Mouse (Mus musculus) erythroblast, embryonic 14.5 days (primary cell): ENCODE measurements at regions not wholly inside any gene's neighbourhood (a gene's known extent, or its start where the extent isn't known, plus 50 kb on each side); places are given as distances from the start of the nearest gene placed in this dataset.

Experiments
- H3K27me3 ChIP-seq: 2 replicates; pipeline ENCODE4 v1.6.1; 2012; ENCODE audit warnings: inconsistent platforms; ENCODE audit not compliant: control insufficient read depth
- H3K36me3 ChIP-seq: 2 replicates; pipeline ENCODE4 v1.6.1; 2012; ENCODE audit warnings: mild to moderate bottlenecking, inconsistent platforms; ENCODE audit not compliant: control insufficient read depth
- H3K4me1 ChIP-seq: 2 replicates; pipeline ENCODE4 v1.6.1; 2012; ENCODE audit warnings: inconsistent platforms; ENCODE audit not compliant: control insufficient read depth
- H3K4me3 ChIP-seq: replicated peaks from 2 replicates; pipeline ENCODE3; 2012; ENCODE audit warnings: moderate library complexity, mild to moderate bottlenecking, inconsistent platforms
- H3K9me3 ChIP-seq: 2 replicates; pipeline ENCODE4 v1.6.1; 2012; ENCODE audit warnings: low read length, inconsistent platforms, mixed read lengths; ENCODE audit not compliant: control insufficient read depth
- GATA1 ChIP-seq: IDR thresholded peaks from 2 replicates; pipeline ENCODE4 v1.6.1; 2012; ENCODE audit warnings: low read length, inconsistent platforms, mixed read lengths
- TAL1 ChIP-seq: IDR thresholded peaks from 3 replicates; pipeline ENCODE4 v1.6.1; 2012; ENCODE audit warnings: low read length, inconsistent platforms, mixed read lengths

- TF ChIP-seq TAL1 (no peak), GATA1 (no peak)
Observed at GRCm38 (mm10) chr4:98282275-98282674, 100.8 kb downstream of the Tm2d1 start.

GRCm38 (mm10) chr4:98258336-98258735 lies 124.8 kb downstream of the Tm2d1 start:
- Histone ChIP-seq H3K4me3 (no peak overlapping the region), H3K27me3 (no peaks in the 10 kb centered on the region), H3K9me3 (no peaks in the 10 kb centered on the region), H3K36me3 (no peaks in the 10 kb centered on the region), H3K4me1 (no peaks in the 10 kb centered on the region)
- TF ChIP-seq TAL1 (no peak), GATA1 (no peak)

More at GRCm38 (mm10) chr4:98282275-98282674, 100.8 kb downstream of the Tm2d1 start:
- peaks cover 5% of the 10 kb centered on the region; the same call in 1 of the 2 replicates for H3K9me3 ChIP-seq
- no peaks in the 10 kb centered on the region for H3K27me3 ChIP-seq
- no peak overlapping the region for H3K4me3 ChIP-seq
- no peaks in the 10 kb centered on the region for H3K36me3 ChIP-seq
- H3K4me1 ChIP-seq, result no peaks in the 10 kb centered on the region

GRCm38 (mm10) chr4:98257711-98258110 lies 125.4 kb downstream of the Tm2d1 start:
- no peaks in the 10 kb centered on the region for H3K27me3 ChIP-seq
- H3K9me3 ChIP-seq, result no peaks in the 10 kb centered on the region
- no peaks in the 10 kb centered on the region for H3K4me1 ChIP-seq
- no peak overlapping the region for H3K4me3 ChIP-seq
- TF ChIP-seq GATA1 (no peak), TAL1 (no peak)
- H3K36me3 ChIP-seq, result no peaks in the 10 kb centered on the region

- TF ChIP-seq GATA1 (no peak), TAL1 (no peak)
- H3K4me3 ChIP-seq, result no peak overlapping the region
- H3K9me3 ChIP-seq, result no peaks in the 10 kb centered on the region
- no peaks in the 10 kb centered on the region for H3K4me1 ChIP-seq
- no peaks in the 10 kb centered on the region for H3K27me3 ChIP-seq
- H3K36me3 ChIP-seq, result no peaks in the 10 kb centered on the region
Observed at GRCm38 (mm10) chr4:98254856-98255853, 128.0 kb downstream of the Tm2d1 start.

GRCm38 (mm10) chr4:98243941-98244929 lies 138.9 kb downstream of the Tm2d1 start:
- Histone ChIP-seq H3K27me3 (peaks cover 2% of the 10 kb centered on the region; the same call in 1 of the 2 replicates), H3K36me3 (no peaks in the 10 kb centered on the region), H3K9me3 (no peaks in the 10 kb centered on the region), H3K4me3 (no peak overlapping the region), H3K4me1 (peaks cover 18% of the 10 kb centered on the region)
- TF ChIP-seq TAL1, result no peak
- no peak for TF ChIP-seq GATA1

GRCm38 (mm10) chr4:98243502-98243901 lies 139.6 kb downstream of the Tm2d1 start:
- H3K4me3 ChIP-seq, result no peak overlapping the region
- peaks cover 21% of the 10 kb centered on the region for H3K4me1 ChIP-seq
- H3K9me3 ChIP-seq, result no peaks in the 10 kb centered on the region
- H3K36me3 ChIP-seq, result no peaks in the 10 kb centered on the region
- TF ChIP-seq GATA1, result no peak
- peaks cover 2% of the 10 kb centered on the region; the same call in 1 of the 2 replicates for H3K27me3 ChIP-seq

GRCm38 (mm10) chr4:98241921-98242320 lies 141.2 kb downstream of the Tm2d1 start:
- no peak for TF ChIP-seq TAL1
- TF ChIP-seq GATA1, result no peak
- H3K36me3 ChIP-seq, result no peaks in the 10 kb centered on the region
- peaks cover 21% of the 10 kb centered on the region for H3K4me1 ChIP-seq
- H3K4me3 ChIP-seq, result no peak overlapping the region
- H3K27me3 ChIP-seq, result peaks cover 2% of the 10 kb centered on the region; the same call in 1 of the 2 replicates
- no peaks in the 10 kb centered on the region for H3K9me3 ChIP-seq

- Histone ChIP-seq H3K4me3 (no peak overlapping the region), H3K4me1 (peaks cover 25% of the 10 kb centered on the region), H3K36me3 (no peaks in the 10 kb centered on the region), H3K9me3 (no peaks in the 10 kb centered on the region), H3K27me3 (peaks cover 2% of the 10 kb centered on the region; the same call in 1 of the 2 replicates)
- TF ChIP-seq TAL1, result no peak; the same call in 2 of the 3 replicates
- no peak for TF ChIP-seq GATA1
Observed at GRCm38 (mm10) chr4:98240289-98240688, 142.8 kb downstream of the Tm2d1 start.
